Mouse (Mus musculus): ENCODE measurements around the gene Syne4.

The Syne4 gene

GRCm38 (mm10) chr7:30296816-30297215, 17.8 kb upstream of the Syne4 start:
- no peak for DNase-seq (ENCODE audit: low read depth)

- no peak for DNase-seq (ENCODE audit: low read depth)
Observed at GRCm38 (mm10) chr7:30297266-30297665, 17.3 kb upstream of the Syne4 start.

DNA sequence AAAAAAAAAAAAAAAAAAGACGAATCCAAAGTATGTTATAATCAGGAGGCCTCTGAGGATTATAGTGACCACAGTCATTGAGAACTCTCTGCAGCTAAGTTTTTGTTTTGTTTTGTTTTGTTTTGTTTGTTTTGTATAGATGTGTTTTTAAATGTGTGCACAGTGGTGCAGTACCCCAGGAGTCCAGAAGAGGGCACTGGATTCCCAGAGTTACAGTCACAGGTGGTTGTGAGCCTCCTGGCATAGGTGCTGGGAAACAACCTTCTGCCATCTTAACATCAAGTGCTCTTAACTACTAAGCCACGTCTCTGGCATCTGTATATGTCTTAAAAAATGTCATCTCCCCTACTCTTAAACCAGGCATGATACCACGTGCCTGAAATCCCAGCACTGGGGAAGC, 13.7 kb upstream of the Syne4 start:
- DNase-seq (ENCODE audit: low read depth), result peak; percentile 71

DNA sequence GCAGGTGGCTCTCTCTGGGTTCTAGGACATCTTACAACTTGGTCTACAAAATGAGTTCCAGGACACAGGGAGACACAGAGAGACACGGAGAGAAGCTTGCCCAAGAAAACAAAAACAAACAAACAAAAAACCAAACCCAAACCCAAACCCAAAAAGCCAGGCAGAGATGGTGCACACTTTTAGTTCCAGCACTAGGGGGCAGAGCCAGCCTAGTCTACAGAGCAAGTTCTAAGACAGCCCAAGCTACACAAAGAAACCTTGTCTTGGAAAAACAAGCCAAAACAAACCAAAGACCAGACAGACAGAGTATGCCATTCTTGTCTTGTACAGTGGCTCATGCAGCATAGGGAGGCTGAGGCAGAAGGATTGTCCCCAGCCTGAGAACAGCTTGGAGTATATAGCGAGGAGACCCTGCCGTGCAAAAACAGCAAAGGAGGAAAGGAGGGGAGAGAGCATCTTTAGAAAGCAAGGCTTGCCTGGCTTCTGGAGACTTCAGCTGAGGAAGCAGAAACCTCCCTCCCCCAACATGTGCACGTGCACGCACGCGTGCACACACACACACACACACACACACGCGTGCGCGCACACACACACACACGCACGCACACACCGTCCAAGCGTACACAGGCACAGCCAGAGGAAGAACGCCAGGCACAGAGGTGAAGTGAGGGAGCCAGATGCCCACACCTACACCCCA, 8.4 kb upstream of the Syne4 start:
- DNase-seq (ENCODE audit: low read depth), result peak; percentile 70

- DNase-seq (ENCODE audit: low read depth), result peak; percentile 97
Observed at GRCm38 (mm10) chr7:30308076-30309005, 6.3 kb upstream of the Syne4 start, which contains the start of gene Alkbh6. Alkbh6 (plus strand) TSS chr7:30308717.

DNA sequence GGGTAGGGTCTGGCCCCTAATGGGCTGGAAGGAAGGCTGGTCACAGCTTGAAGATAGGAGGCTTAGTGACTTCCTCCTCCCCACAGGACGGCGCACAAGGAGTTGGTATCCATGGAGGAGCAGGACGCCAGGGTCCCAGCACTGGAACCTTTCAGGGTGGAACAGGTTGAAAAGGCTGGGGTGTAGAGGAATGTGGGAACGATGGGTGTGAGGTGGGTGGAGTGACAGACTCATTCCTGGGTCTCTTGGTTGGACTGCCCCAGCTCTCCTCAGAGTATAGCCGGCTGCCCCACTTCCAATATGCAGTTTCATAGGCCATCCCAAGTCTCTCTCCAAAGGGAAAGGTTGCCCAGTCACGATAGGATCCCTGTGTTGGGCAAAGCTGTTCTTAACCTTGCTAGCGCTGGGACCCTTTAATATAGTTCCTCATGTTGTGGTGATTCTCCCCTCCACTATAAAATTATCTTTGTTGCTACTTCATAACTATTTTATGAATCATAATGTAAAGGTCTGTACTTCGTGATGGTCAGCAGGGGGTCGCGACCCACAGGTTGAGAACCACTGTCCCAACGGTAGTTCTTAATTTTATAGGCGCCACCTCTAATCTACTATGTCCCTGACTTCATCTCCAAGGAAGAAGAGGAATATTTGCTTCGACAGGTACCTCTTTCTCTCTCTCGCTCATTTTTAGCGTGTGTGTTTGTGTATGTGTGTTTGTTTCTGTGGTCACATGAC, 5.0 kb upstream of the Syne4 start:
- DNase-seq (ENCODE audit: low read depth), result no peak

DNA sequence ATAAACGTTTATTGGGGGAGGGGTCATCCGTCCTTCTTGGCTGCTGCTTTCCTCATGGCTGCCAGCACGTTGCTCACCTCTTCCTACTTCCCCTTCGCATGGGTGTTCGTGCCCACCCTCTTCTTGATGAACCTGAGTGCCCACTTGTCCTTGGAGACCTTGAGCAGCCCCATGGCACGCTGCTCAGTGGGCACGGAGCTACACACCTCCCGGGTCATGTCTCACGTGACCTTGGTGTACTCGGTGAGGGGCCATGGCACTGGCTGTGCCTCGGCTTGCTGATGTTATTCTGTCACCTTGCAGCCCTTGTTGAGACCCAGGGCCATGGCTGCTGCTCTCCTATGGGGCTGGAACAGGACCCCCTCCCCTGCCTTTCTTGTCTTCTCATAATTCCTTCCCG, 4.5 kb upstream of the Syne4 start:
- no peak for DNase-seq (ENCODE audit: low read depth)

- DNase-seq (ENCODE audit: low read depth), result no peak
Observed at GRCm38 (mm10) chr7:30313666-30314320, 814 bp upstream of the Syne4 start.

DNA sequence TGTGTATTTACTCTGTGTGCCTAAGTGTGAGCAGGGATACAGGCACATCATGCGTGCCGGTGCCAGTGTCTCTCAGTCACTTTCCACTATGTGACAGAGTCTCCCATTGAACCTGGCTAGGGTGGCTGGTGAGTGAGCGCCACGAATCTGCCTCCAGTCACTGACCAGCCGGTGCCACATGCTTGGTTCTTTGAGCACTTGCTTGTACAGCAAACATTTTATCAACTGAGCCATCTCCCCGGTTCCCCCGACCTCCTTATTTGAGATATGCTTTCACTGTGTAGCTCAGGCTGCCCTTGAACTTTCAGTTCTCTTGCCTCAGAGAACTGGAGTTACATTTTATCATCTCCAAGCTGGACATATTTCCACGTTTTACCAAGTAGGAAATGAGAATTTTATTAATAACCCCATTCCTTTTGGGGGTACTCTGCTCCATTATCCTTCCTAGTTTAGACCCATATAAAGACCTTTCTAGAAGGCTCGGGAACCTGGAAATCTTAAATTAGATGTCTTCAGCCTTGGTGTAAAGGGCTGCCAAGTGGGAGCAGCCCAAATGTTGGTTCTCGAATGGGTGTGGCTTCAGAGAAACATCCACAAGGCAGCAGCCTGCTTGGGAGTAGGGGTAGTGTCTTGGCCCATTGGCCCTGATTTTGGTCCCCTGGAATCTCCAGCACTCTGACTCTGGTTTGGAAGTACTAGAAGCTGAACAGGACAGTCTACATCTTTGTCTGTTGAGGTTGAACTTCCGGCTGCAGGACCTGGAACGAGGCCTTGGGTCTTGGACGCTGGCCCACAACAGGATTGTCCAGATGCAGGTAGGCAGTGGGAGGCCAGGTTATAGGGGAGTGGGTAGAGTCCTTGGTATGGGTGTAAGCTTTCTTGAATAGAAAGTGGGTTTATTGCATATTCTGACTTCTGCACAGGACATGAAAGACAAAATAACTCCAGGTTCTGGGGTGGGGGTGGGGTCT, 1.2 kb downstream of the Syne4 start:
- DNase-seq (ENCODE audit: low read depth), result no peak

GRCm38 (mm10) chr7:30318142-30318541, 3.5 kb downstream of the Syne4 start:
- no peak for DNase-seq (ENCODE audit: low read depth)

DNA sequence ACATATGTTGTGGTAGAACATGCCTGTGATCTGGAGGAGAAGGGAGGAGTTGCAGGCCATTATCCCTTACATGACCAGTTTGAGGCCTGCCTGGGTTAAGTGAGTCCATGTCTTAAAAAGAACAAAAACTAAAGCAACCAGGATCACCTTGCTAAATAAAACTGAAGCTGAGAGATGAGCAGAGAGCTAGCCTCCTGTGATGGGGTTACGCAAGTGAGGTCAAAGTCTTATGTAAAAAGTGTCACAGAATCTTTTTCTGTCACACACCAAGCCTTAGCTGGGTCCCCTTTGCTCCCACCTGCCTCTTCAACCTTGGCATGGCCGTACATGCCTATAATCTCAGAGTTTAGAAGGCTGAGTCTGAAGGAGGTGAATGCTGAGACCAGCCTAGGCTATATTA, 6.3 kb downstream of the Syne4 start:
- DNase-seq (ENCODE audit: low read depth), result no peak

DNA sequence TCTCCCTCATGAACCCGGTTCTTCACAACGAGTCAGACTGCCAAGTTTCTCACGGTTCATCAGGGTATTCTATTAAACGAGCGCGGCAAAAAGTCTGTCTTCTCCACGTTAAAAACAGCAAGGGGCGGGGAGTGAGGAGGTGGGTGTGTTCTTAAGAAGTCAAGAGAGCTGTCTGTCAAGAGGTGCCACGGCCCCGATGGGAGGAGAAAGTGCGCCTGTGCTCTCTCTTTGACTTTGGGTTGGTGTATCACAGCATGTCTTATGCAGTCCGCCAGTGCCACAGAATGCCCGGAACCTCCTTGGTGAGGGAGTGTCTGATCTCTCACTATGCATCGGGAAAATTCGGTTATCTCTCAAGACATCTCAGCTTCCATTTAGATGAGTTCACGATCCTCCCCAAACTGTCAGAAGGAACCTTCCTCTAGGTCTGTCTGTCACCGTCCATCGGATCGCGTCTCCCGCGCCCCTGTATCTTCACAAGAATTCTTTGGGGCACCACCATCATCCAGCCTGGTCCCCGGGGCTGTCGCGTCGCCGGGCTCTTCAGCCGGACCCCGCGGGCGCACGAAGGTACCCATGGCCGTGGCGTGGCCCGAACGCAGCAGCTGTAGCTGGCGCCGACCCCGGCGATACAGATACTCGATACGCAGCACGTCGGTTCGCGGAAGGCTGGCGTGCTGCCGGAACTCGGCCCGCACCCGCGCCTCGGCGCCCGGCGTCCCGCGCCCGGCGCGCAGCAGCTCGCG, 7.1 kb downstream of the Syne4 start, which contains the start of gene E130208F15Rik:
Gene E130208F15Rik (plus strand): TSS at position 202 of the 746 bp plus-strand sequence.
- DNase-seq (ENCODE audit: low read depth), result peak; percentile 87

DNA sequence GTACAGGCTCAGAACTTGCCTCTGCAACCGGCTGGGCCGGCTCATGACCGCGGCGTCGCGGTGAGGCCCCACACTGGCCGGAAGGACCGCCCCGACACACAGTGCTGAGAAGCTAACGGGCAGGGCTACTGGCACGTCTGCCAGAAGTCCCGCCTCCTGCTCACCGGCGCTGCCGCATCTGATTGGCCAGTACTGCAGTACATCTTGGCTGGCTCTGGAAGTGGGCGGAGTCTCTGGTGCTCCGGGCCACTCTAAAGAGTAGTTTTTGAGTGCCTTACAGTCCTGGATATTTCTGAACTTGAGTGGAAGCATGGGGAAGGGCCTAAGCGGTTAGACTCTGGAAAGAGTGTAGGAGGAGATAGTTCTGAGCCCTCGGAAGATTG, 7.7 kb downstream of the Syne4 start:
- peak; percentile 98 for DNase-seq (ENCODE audit: low read depth)

DNA sequence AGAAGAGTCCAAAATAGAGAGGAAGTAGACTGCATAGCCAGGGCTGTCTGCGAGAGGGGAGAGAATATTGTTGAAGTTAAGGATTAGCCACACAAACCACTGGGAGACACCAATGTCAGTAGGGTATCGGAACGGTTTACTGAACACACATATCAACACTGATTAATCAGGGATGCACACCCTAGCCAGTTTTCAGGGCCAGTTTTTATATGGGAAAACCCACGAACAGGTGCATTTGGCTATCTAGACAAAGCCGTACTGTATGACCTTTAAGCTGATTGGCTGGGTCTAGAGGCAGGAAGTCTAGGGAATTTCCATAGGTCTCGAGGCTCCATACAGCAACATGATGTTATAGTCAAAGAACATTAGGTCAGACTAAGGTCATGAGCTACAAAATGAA, 8.3 kb downstream of the Syne4 start:
- no peak for DNase-seq (ENCODE audit: low read depth)

DNA sequence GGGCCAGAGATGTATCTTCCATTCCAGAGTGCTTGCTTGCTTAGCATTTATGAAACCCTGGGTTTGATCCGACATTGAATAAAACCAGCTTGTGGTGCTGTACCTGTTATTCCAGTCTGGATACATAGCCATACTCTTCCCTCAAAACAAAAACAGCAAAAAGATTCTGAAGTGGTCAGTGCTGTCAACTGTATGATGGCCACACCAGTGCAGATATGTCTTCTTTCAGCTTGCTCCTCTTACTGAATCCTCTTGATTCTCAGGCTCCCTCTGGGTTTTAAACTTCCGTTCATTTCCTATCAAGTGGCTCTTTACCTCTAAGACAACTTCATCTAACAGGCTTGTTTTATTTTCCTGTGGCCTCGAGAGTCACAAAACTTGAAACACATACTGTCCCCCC, 9.2 kb downstream of the Syne4 start, which contains the start of gene Sdhaf1:
Gene Sdhaf1 (minus strand): TSS at position 101 of the 400 bp plus-strand sequence.
- DNase-seq (ENCODE audit: low read depth), result no peak

GRCm38 (mm10) chr7:30324300-30324944, 9.8 kb downstream of the Syne4 start:
- DNase-seq (ENCODE audit: low read depth), result no peak

DNA sequence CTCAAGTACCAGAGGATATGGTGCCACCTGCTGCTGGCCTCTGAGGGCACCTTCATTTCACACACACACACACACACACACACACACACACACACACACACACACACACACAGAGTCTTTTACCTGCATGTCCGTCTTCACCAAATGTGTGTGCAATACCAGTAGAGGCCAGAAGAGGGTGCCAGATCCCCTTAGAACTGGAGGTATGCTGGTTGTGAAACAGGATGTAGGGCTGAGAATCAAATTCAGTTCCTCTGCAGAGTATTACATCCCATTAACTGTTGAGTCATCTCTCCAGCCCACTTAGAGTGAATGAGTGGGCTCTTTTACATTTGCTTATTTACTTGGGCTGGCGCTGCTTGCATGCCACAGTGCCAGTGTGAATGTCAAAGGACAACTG, 10.8 kb downstream of the Syne4 start:
- DNase-seq (ENCODE audit: low read depth), result peak; percentile 70

DNA sequence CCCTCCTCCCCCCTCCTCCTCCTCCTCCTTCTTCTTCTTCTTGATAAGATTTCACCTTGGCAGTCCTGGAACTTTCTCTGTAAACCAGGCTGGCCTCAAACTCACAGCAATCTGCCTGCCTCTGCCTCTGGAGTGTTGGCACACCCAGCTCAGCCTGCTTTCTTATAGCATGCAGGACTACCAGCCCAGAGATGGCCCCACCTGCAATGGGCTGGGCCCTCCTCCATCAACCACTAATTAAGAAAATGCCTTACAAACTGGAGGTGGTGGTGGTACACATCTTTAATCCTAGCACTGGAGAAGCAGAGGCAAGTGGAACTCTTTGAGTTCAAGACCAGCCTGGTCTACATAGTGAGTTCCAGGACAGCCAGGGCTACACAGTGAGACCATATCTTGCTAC, 11.8 kb downstream of the Syne4 start:
- DNase-seq (ENCODE audit: low read depth), result no peak

DNA sequence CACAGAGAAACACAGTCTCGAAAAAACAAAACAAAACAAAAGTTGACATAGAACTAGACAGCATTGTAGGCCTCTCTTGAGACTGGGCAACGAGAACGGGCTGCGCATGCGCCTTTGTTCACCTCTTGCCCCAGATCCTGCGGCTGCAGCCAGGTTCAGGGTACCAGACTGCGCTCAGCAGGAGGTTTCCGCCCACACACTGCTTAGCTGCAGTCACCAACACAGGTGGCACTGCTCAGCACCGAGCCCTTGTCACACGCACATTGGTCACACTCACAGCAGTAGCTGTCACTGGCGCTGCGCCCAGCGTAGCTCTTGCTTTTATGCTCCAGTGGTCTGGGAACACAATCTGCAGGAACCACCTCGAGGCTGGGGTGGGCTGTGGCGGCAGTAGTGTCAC, 12.5 kb downstream of the Syne4 start:
- DNase-seq (ENCODE audit: low read depth), result no peak

All from NIH3T3 (cell line).